Mouse (Mus musculus) neural tube, embryonic 11.5 days (tissue): ENCODE data around the gene Ina. TPM values are rescaled to one million over a fixed set of nuclear protein-coding genes. Genes with fewer than 3 reads are reported as not detected.

Experiments used
- ATAC-seq: fragments of 200-750 bp; cut with Nextera tagmentation; 2 replicates; pipeline ENCODE4 v1.8.0; 2017; ENCODE audit warnings: moderate number of reproducible peaks, mild to moderate bottlenecking, moderate TSS enrichment, moderate library complexity; ENCODE audit not compliant: insufficient read depth, low FRiP score, low TSS enrichment
- DNase-seq: peaks from one replicate; pipeline ENCODE4 v3.0.0-alpha.2; 2015; ENCODE audit warnings: low spot score
- H3K27ac ChIP-seq: fragments of 300-500 bp; sonication (generic); 2 replicates; pipeline ENCODE4 v1.5.1; 2014; ENCODE audit warnings: low read depth, mild to moderate bottlenecking, low read length
- H3K27me3 ChIP-seq: fragments of 300-500 bp; sonication (generic); 2 replicates; pipeline ENCODE4 v1.6.1; 2014; ENCODE audit warnings: mild to moderate bottlenecking, low read length, mixed read lengths; ENCODE audit not compliant: control insufficient read depth, insufficient read depth
- H3K36me3 ChIP-seq: fragments of 300-500 bp; sonication (generic); 2 replicates; pipeline ENCODE4 v1.6.1; 2014; ENCODE audit warnings: mild to moderate bottlenecking, low read length, moderate library complexity, mixed read lengths; ENCODE audit not compliant: control insufficient read depth, insufficient read depth
- H3K4me1 ChIP-seq: fragments of 300-500 bp; sonication (generic); 2 replicates; pipeline ENCODE4 v1.6.1; 2014; ENCODE audit warnings: low read length, mixed read lengths; ENCODE audit not compliant: control insufficient read depth, insufficient read depth
- H3K4me2 ChIP-seq: fragments of 300-500 bp; sonication (generic); 2 replicates; pipeline ENCODE4 v1.6.1; 2014; ENCODE audit warnings: low read depth, mild to moderate bottlenecking, moderate library complexity
- H3K4me3 ChIP-seq: fragments of 300-500 bp; sonication (generic); 2 replicates; pipeline ENCODE4 v1.5.1; 2014; ENCODE audit warnings: low read depth, low read length
- H3K9ac ChIP-seq: fragments of 300-500 bp; sonication (generic); 2 replicates; pipeline ENCODE4 v1.6.1; 2014; ENCODE audit warnings: mild to moderate bottlenecking, low read length
- H3K9me3 ChIP-seq: fragments of 300-500 bp; sonication (generic); 2 replicates; pipeline ENCODE4 v1.6.1; 2016; ENCODE audit warnings: low read length; ENCODE audit not compliant: control insufficient read depth
- WGBS: fragments of 180-500 bp; shearing (Covaris S2); extraction: QIAGEN DNeasy Blood & Tissue Kit; methylation state at CpG from one replicate; pipeline ENCODE4 v1.1.7; 2014; 5-methylcytosine and 5-hydroxymethylcytosine counted together
- polyA plus RNA-seq: library from polyadenylated mRNA; unstranded; fragments of >200 nt; fragmentation: Nextera tagmentation; extraction: Ambion mirVana; gene quantifications from 2 replicates; pipeline ENCODE4 v1.2.1, GENCODE M21; 2014

Gene Ina
- polyA plus RNA-seq, 1 experiment from 2014 or later: 332 TPM

GRCm38 (mm10) chr19:46981462-46981861 is 33.0 kb upstream of the Ina start:
- Histone ChIP-seq H3K4me3 (no peak overlapping the region), H3K4me1 (0 out of 2 replicates have a peak, but pooled peaks cover 5% of the 10 kb centered on the region), H3K27ac (no peak overlapping the region), H3K36me3 (no peaks in the 10 kb centered on the region), H3K9me3 (no peaks in the 10 kb centered on the region), H3K9ac (no peak overlapping the region), H3K27me3 (no peaks in the 10 kb centered on the region), H3K4me2 (no peak overlapping the region)
- 36% methylated on average over 6 of the region's 6 CpGs for WGBS
- ATAC-seq (no peak), DNase-seq (no peak)

DNA sequence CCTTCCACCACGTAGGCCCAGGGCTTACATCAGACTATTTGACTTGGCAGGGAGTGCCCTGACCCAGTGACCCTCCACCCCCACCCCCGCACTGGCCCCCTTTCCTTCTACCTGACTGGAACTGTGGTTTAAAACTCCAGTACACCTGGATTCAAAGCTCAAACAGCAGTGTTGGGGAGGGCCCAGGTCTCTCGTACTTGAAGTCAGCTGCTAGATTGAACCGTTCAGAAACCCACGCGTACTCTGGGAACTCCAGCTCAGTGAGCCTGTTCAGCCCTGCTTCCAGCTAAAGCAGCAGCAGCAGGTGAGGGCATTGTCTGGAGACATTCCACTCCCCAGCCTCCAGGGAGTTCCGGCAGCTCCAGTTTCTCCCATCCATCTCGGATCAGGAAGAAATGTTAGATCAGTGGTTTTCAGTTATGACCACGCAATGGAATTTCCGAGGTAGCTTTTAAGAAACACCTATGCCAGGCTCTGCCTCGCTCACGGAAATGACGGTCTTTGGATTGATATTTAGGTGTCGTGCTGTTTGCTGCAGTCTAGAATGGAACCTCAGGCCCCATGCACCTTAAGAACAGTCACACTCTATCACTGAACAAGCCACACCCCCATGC is 31.0 kb upstream of the Ina start:
- Histone ChIP-seq H3K4me3 (no peak overlapping the region), H3K27me3 (no peaks in the 10 kb centered on the region), H3K36me3 (no peaks in the 10 kb centered on the region), H3K9ac (no peak overlapping the region), H3K27ac (no peak overlapping the region), H3K9me3 (no peaks in the 10 kb centered on the region), H3K4me2 (no peak overlapping the region), H3K4me1 (0 out of 2 replicates have a peak, but pooled peaks cover 5% of the 10 kb centered on the region)
- no peak for ATAC-seq
- WGBS: 68% methylated on average over 14 of the region's 14 CpGs
- DNase-seq: no peak

GRCm38 (mm10) chr19:46983966-46984380 is 30.5 kb upstream of the Ina start:
- Histone ChIP-seq H3K9ac (no peak overlapping the region), H3K4me3 (no peak overlapping the region), H3K4me1 (0 out of 2 replicates have a peak, but pooled peaks cover 5% of the 10 kb centered on the region), H3K4me2 (no peak overlapping the region), H3K27ac (no peak overlapping the region), H3K36me3 (no peaks in the 10 kb centered on the region), H3K9me3 (no peaks in the 10 kb centered on the region), H3K27me3 (no peaks in the 10 kb centered on the region)
- no peak for ATAC-seq
- 66% methylated on average over 11 of the region's 11 CpGs for WGBS
- DNase-seq: no peak

GRCm38 (mm10) chr19:46984726-46985622 is 29.5 kb upstream of the Ina start:
- WGBS: 86% methylated on average over 13 of the region's 13 CpGs
- Histone ChIP-seq H3K9ac (no peak overlapping the region), H3K36me3 (no peaks in the 10 kb centered on the region), H3K27me3 (no peaks in the 10 kb centered on the region), H3K4me2 (no peak overlapping the region), H3K4me3 (no peak overlapping the region), H3K27ac (no peak overlapping the region), H3K9me3 (no peaks in the 10 kb centered on the region), H3K4me1 (0 out of 2 replicates have a peak, but pooled peaks cover 5% of the 10 kb centered on the region)
- ATAC-seq: no peak
- no peak for DNase-seq

GRCm38 (mm10) chr19:46987646-46988045 is 26.9 kb upstream of the Ina start:
- no peaks in the 10 kb centered on the region for H3K27me3 ChIP-seq
- no peaks in the 10 kb centered on the region for H3K9me3 ChIP-seq
- H3K36me3 ChIP-seq: no peaks in the 10 kb centered on the region
- ATAC-seq (no peak), DNase-seq (no peak)
- no peak overlapping the region for H3K4me3 ChIP-seq
- H3K4me1 ChIP-seq: 0 out of 2 replicates have a peak, but pooled peaks cover 5% of the 10 kb centered on the region
- no peak overlapping the region for H3K9ac ChIP-seq
- 88% methylated on average over 6 of the region's 6 CpGs for WGBS
- H3K4me2 ChIP-seq: no peak overlapping the region
- H3K27ac ChIP-seq: no peak overlapping the region

DNA sequence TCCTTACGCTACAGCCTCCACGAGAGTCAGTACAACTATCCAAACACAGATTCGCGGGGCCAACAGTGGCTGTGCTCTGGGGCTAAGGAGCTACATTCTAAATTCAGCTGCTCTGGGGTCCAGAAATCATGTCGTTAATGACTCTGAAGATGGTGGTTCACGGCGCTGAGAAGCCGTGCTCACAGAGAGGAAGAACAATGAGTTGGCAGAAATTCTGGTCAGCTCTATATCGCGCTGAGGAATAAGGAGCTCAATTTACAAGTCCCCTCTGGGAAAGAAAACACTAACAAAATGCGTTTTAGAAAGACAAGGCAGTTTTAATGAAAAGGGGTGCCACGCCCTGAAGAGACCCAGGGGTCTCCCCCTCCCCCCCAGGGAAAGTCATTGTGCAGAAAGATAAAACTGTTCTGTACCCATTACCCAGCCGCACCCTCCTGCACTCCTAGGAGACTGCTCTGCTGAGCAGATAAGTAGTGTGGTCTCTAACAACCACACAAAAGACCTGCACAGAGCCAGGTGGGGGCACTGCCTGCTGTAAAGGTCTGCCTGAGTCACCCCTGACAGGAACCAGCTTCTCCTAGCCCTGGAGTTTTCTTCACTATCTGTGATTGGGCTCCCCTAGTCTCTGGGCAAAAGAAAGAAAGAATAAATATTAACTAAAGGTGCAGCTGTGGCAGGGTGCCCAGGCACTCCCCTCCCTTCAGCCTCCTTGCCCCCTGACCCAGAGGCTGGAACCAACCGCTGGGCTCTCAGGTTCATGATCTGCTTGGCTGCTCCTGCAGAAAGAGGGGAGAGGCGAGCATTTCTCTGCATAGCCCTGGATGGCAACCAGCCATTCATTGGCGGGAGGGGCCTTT is 26.0 kb upstream of the Ina start:
- H3K9ac ChIP-seq: no peak overlapping the region; the same call in 1 of the 2 replicates
- no peaks in the 10 kb centered on the region for H3K9me3 ChIP-seq
- H3K27me3 ChIP-seq: no peaks in the 10 kb centered on the region
- no peaks in the 10 kb centered on the region for H3K36me3 ChIP-seq
- no peak overlapping the region for H3K4me2 ChIP-seq
- DNase-seq: no peak
- H3K27ac ChIP-seq: no peak overlapping the region
- WGBS: 67% methylated on average over 16 of the region's 16 CpGs
- 0 out of 2 replicates have a peak, but pooled peaks cover 3% of the 10 kb centered on the region for H3K4me1 ChIP-seq
- no peak for ATAC-seq
- no peak overlapping the region for H3K4me3 ChIP-seq

GRCm38 (mm10) chr19:46989479-46990152 is 24.9 kb upstream of the Ina start:
- no peak overlapping the region for H3K4me3 ChIP-seq
- H3K9ac ChIP-seq: no peak overlapping the region
- no peak overlapping the region for H3K4me2 ChIP-seq
- no peaks in the 10 kb centered on the region for H3K4me1 ChIP-seq
- DNase-seq (no peak), ATAC-seq (no peak)
- no peaks in the 10 kb centered on the region for H3K9me3 ChIP-seq
- H3K36me3 ChIP-seq: no peaks in the 10 kb centered on the region
- no peaks in the 10 kb centered on the region for H3K27me3 ChIP-seq
- no peak overlapping the region for H3K27ac ChIP-seq
- WGBS: 84% methylated on average over 20 of the region's 20 CpGs

GRCm38 (mm10) chr19:46990153-46990518 is 24.4 kb upstream of the Ina start:
- H3K9ac ChIP-seq: no peak overlapping the region
- no peaks in the 10 kb centered on the region for H3K9me3 ChIP-seq
- no peak for ATAC-seq
- H3K4me1 ChIP-seq: no peaks in the 10 kb centered on the region
- no peak overlapping the region for H3K4me3 ChIP-seq
- H3K4me2 ChIP-seq: no peak overlapping the region
- 82% methylated on average over 3 of the region's 3 CpGs for WGBS
- no peak overlapping the region for H3K27ac ChIP-seq
- no peaks in the 10 kb centered on the region for H3K27me3 ChIP-seq
- DNase-seq: no peak
- H3K36me3 ChIP-seq: no peaks in the 10 kb centered on the region
